Mouse (Mus musculus) cortical plate, adult 2 months (tissue): ENCODE results near the gene Olfr522.

Source experiments
- CTCF ChIP-seq: fragments of 200-500 bp; IDR thresholded peaks from 2 replicates; pipeline ENCODE4 v1.5.1; 2011; ENCODE audit warnings: mild to moderate bottlenecking, control low read depth, low read length; ENCODE audit not compliant: insufficient read depth; ENCODE audit errors: extremely low read depth
- POLR2A ChIP-seq: fragments of 200-500 bp; IDR thresholded peaks from 2 replicates; pipeline ENCODE4 v1.6.1; 2011; ENCODE audit warnings: mild to moderate bottlenecking, low read length, control low read depth; ENCODE audit not compliant: insufficient read depth; ENCODE audit errors: extremely low read depth

DNA sequence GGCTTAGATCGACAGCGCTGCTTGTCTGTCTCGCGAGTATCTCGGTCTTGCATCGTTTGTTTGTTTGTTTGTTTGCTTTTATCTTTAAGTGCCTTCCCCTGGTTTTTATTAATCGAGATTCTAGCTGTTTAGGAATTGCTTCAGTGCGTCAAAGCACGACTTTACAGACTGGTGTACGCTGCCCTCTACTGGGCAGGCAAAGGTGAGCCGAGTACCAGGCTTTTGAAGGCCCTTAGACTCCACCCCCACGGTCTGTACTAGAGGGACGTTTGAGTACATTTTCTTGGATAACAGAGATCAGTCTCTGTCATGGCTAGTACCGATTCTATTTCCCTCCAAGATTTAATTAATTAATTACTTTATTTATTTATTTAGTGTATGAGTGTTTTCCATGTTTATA lies 23.2 kb downstream of the Olfr522 start:
- TF ChIP-seq CTCF (peak; percentile 73), POLR2A (no peak)
